Mouse (Mus musculus) forebrain, embryonic 16.5 days (tissue): ENCODE results near the gene Tgfb2. TPM values are rescaled to one million over a fixed set of nuclear protein-coding genes. Genes with fewer than 3 reads are reported as not detected.

ENCODE experiments used
- ATAC-seq: fragments of 200-750 bp; cut with Nextera tagmentation; 2 replicates; pipeline ENCODE4 v1.8.0; 2017; ENCODE audit warnings: mild to moderate bottlenecking, moderate library complexity
- H3K27ac ChIP-seq: fragments of 300-500 bp; sonication (generic); 2 replicates; pipeline ENCODE4 v1.5.1; 2014; ENCODE audit warnings: low read length, control low read depth
- H3K27me3 ChIP-seq: fragments of 300-500 bp; sonication (generic); replicated peaks from 2 replicates; pipeline ENCODE4 v1.6.1; 2014; ENCODE audit warnings: low read length; ENCODE audit not compliant: control insufficient read depth, insufficient read depth
- H3K36me3 ChIP-seq: fragments of 300-500 bp; sonication (generic); 2 replicates; pipeline ENCODE4 v1.6.1; 2014; ENCODE audit not compliant: control insufficient read depth, insufficient read depth
- H3K4me1 ChIP-seq: fragments of 300-500 bp; sonication (generic); replicated peaks from 2 replicates; pipeline ENCODE4 v1.6.1; 2014; ENCODE audit warnings: low read length; ENCODE audit not compliant: control insufficient read depth, insufficient read depth
- H3K4me2 ChIP-seq: fragments of 300-500 bp; sonication (generic); 2 replicates; pipeline ENCODE4 v1.6.1; 2014; ENCODE audit warnings: mild to moderate bottlenecking, low read length, control low read depth
- H3K4me3 ChIP-seq: fragments of 300-500 bp; sonication (generic); replicated peaks from 2 replicates; pipeline ENCODE4 v1.5.1; 2014; ENCODE audit warnings: mild to moderate bottlenecking, low read length, control low read depth
- H3K9ac ChIP-seq: fragments of 300-500 bp; sonication (generic); replicated peaks from 2 replicates; pipeline ENCODE4 v1.6.1; 2014; ENCODE audit warnings: low read depth, low read length, control low read depth
- H3K9me3 ChIP-seq: fragments of 300-500 bp; sonication (generic); 2 replicates; pipeline ENCODE4 v1.6.1; 2016; ENCODE audit warnings: low read length; ENCODE audit not compliant: control insufficient read depth
- WGBS: fragments of 180-500 bp; shearing (Covaris S2); extraction: QIAGEN DNeasy Blood & Tissue Kit; methylation state at CpG from one replicate; pipeline ENCODE4 v1.1.7; 2014; 5-methylcytosine and 5-hydroxymethylcytosine counted together
- polyA plus RNA-seq: library from polyadenylated mRNA; unstranded; fragments of >200 nt; fragmentation: Nextera tagmentation; extraction: Ambion mirVana; gene quantifications from 2 replicates; pipeline ENCODE4 v1.2.1, GENCODE M21; 2015

Tgfb2 gene
- polyA plus RNA-seq, 1 experiment from 2014 or later, result 21.4 TPM

DNA sequence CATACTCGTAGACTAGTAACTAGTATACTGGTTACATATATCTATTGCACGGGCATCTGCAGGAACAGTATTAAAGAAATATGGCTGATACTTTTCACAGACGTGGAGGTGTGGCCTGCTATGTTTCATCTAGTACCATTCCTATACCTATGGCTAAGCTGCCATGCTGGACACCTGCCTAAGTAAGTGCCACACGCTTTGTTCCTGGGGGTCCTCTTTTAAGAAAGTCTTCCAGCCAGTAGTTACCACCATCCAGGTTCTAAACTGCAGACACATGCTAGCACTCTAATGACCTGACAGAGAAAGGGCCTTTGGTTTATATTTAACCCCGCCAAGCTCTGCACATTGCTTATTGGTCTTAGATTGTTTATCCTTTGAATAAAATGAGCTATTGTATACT, 95.3 kb downstream of the Tgfb2 start:
- Histone ChIP-seq H3K36me3 (no peaks in the 10 kb centered on the region), H3K9me3 (no peaks in the 10 kb centered on the region), H3K9ac (no peak overlapping the region), H3K4me3 (no peak overlapping the region), H3K27ac (no peak overlapping the region), H3K27me3 (no peaks in the 10 kb centered on the region), H3K4me1 (peaks cover 9% of the 10 kb centered on the region), H3K4me2 (no peak overlapping the region)
- 90% methylated on average over 5 of the region's 5 CpGs for WGBS
- no peak for ATAC-seq

GRCm38 (mm10) chr1:186609793-186610233, 96.0 kb downstream of the Tgfb2 start:
- Histone ChIP-seq H3K9ac (0 out of 2 replicates have a peak overlapping the region, but pooled peaks have one; percentile 22), H3K27ac (peak overlapping the region; percentile 39; the same call in 1 of the 2 replicates), H3K4me3 (no peak overlapping the region), H3K4me1 (peaks cover 9% of the 10 kb centered on the region), H3K9me3 (no peaks in the 10 kb centered on the region), H3K4me2 (peak overlapping the region; percentile 35), H3K27me3 (no peaks in the 10 kb centered on the region), H3K36me3 (no peaks in the 10 kb centered on the region)
- WGBS, result 2% methylated on average over 9 of the region's 10 CpGs
- peak; percentile 80 for ATAC-seq

DNA sequence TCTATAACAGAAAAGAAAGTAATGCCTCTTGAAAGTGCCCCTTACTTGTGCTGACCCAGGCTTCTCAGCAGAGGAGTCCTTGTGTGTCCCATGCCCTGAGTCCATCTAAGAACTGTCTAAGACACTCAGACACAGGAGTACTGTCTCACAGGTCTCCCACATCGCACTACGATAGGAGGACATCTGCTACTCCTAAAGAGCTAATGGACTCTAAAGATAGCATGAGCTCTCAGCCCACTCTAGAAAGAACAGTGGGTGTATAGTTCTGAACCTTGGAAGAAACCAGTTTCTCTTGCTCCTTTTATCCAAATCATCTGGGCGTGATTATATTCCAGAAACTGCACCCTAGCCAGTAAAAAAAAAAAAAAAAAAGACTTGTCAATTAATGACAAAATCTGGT, 97.7 kb downstream of the Tgfb2 start:
- Histone ChIP-seq H3K4me1 (peaks cover 9% of the 10 kb centered on the region), H3K9me3 (no peaks in the 10 kb centered on the region), H3K4me2 (no peak overlapping the region), H3K27ac (no peak overlapping the region), H3K27me3 (no peaks in the 10 kb centered on the region), H3K9ac (no peak overlapping the region), H3K4me3 (no peak overlapping the region), H3K36me3 (no peaks in the 10 kb centered on the region)
- 92% methylated on average over 3 of the region's 3 CpGs for WGBS
- ATAC-seq, result no peak

DNA sequence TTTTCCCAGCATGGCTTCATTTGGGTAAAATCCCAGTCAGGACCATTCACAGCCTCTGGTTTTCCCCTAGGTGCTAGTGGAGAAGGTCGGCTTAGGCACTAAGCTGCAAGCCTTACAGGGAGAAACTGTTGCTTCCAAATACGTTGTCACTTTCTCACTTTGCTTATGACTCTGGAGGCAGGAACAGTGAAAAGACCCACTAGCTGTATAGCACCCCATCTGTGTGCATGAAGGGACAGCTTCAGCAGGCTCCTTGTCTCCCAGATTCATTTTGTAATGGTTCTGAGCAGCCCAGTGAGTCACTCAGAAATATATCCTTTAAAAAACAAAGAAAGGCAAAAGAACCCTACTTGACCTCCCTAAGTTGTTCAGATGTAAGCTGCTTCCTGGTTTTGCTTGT, 100.2 kb downstream of the Tgfb2 start:
- 50% methylated on average over 2 of the region's 2 CpGs for WGBS
- no peak for ATAC-seq
- Histone ChIP-seq H3K9ac (no peak overlapping the region), H3K36me3 (no peaks in the 10 kb centered on the region), H3K4me1 (peaks cover 12% of the 10 kb centered on the region), H3K9me3 (no peaks in the 10 kb centered on the region), H3K4me3 (no peak overlapping the region), H3K27me3 (no peaks in the 10 kb centered on the region), H3K27ac (no peak overlapping the region), H3K4me2 (no peak overlapping the region)

DNA sequence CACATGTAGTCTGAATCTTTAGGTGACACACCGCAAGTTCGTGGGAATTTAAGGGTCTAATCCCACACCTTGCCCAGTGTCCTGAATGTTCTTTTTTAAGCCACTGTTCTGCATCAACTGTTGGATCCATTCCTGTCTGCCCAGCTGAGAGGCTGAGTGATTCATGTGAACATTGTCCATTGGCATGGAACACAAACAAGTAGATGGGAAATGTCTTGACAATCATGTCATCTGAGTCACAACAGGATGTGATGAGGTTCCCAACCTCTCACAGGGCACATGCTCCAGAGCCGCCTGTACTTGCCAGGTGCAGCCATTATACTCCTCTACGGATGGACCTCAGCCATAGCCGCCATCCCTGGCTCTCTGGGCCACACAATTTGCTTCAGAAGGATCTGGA, 101.7 kb downstream of the Tgfb2 start:
- no peak overlapping the region for H3K27ac ChIP-seq
- H3K4me2 ChIP-seq, result no peak overlapping the region
- H3K4me3 ChIP-seq, result no peak overlapping the region
- no peaks in the 10 kb centered on the region for H3K36me3 ChIP-seq
- no peaks in the 10 kb centered on the region for H3K27me3 ChIP-seq
- H3K9ac ChIP-seq, result no peak overlapping the region
- H3K4me1 ChIP-seq, result 0 out of 2 replicates have a peak, but pooled peaks cover 2% of the 10 kb centered on the region
- 93% methylated on average over 5 of the region's 5 CpGs for WGBS
- H3K9me3 ChIP-seq, result no peaks in the 10 kb centered on the region
- no peak for ATAC-seq

DNA sequence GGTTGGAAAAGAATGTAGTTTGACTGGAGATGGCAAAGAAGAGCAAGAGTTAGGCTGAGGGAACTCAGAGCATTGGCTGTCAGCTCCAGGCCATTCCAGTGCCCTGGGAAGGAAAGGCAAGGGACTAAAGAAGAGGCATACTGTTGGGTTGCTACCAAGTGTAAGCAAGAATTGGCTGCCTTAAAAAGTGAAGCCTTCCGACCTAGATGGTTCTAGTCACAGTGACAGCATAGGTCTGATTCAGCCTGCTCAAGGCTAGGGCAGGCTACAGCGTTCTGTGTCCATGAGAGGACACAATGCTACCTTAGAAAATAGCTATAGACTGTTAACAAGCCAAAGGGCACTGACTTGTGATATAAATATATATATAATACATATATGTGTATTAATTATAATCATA, 117.6 kb downstream of the Tgfb2 start:
- Histone ChIP-seq H3K27me3 (no peaks in the 10 kb centered on the region), H3K9me3 (no peaks in the 10 kb centered on the region), H3K4me1 (no peaks in the 10 kb centered on the region), H3K9ac (no peak overlapping the region), H3K27ac (no peak overlapping the region), H3K4me3 (no peak overlapping the region), H3K36me3 (no peaks in the 10 kb centered on the region), H3K4me2 (no peak overlapping the region)
- no peak for ATAC-seq
- WGBS, result 88% methylated on average over 2 of the region's 2 CpGs

DNA sequence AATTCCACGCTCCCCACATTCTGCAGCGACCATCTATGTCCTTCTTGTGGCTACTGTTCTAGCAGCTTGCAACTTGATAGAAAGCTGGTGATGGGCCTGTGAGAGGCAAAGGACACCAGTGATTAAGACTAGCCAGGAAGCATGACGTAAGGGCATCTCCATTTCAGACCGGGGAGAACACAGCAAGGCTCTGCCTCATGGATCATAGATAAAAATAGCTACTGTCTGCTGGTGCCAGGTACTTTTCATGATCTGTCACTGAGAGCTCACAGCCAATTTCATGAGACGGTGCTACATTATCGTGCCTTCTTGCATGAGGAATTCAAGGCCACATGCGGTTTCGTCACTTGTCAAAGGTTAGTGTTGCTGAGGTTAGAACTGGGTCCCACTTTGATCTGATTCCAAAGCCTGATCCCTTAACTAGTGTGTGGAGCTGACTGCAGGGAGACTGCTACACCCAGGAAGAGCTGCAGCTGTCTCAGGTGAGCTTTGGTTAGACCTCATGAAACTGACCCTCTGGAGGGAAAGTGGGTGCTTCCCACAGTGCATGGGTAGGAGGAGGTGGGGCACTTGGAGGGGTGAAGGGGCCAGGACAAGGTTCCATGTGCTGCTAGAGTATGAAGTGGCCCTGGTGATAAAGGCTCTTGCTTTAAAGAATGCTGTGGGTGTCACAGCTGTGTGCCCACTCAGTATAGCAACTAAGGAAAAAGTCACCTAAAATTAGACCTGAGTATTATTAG, 118.6 kb downstream of the Tgfb2 start:
- Histone ChIP-seq H3K4me3 (no peak overlapping the region), H3K36me3 (no peaks in the 10 kb centered on the region), H3K27ac (no peak overlapping the region), H3K4me1 (no peaks in the 10 kb centered on the region), H3K4me2 (no peak overlapping the region), H3K9me3 (no peaks in the 10 kb centered on the region), H3K9ac (no peak overlapping the region), H3K27me3 (no peaks in the 10 kb centered on the region)
- 81% methylated on average over 8 of the region's 8 CpGs for WGBS
- no peak for ATAC-seq

DNA sequence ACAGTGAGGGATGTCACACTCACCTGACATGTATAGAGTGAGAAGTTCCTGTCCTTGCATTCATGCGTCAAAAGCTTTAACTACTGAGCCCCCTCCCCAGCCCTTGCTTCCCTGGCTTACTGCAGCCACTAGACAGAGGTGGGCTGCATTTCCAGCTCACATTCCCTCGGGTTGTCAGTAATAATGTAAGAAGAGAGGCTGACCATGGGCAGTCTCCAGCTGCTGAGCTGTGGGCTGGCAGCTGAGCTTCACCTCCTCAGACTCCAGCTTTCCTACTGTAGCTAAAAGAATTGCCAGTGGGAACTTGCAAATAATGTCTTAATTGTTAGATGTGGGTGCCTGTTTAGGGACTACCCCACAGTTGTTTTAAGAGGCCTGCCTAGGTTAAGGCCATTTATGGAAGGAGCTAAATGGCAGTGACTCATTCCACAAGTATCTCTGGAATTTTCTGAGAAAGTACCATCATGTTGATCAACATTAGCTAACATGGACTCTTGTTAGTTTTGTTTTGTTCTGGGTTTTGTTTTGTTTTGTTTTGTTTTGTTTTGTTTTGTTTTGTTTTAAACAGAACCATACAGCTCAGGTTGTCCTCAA, 120.1 kb downstream of the Tgfb2 start:
- 71% methylated on average over 2 of the region's 2 CpGs for WGBS
- Histone ChIP-seq H3K36me3 (no peaks in the 10 kb centered on the region), H3K9me3 (no peaks in the 10 kb centered on the region), H3K4me1 (no peaks in the 10 kb centered on the region), H3K4me2 (no peak overlapping the region), H3K27me3 (no peaks in the 10 kb centered on the region), H3K4me3 (no peak overlapping the region), H3K9ac (no peak overlapping the region), H3K27ac (no peak overlapping the region)
- no peak for ATAC-seq

DNA sequence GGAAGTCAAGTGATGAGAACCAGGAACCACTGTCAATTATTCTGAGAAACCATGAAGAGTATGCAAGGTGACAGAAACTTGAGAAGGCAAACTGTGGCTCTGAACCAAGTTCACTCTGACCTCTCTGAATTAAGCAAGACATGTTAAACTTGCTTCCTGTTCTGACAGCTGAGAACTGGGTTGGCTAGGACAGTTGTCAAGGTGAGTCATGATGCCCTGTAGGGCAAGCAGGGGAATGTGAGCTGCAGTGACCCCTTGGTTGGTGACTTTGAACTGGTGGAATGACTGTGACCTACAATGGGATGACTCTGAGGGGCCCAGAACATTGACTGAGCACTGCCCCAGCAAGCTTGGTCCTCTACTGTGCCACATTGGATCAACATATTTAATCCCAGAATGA, 121.9 kb downstream of the Tgfb2 start:
- no peaks in the 10 kb centered on the region for H3K36me3 ChIP-seq
- no peak overlapping the region for H3K27ac ChIP-seq
- H3K4me2 ChIP-seq, result no peak overlapping the region
- no peaks in the 10 kb centered on the region for H3K4me1 ChIP-seq
- no peak for ATAC-seq
- H3K4me3 ChIP-seq, result no peak overlapping the region
- no peaks in the 10 kb centered on the region for H3K9me3 ChIP-seq
- no peaks in the 10 kb centered on the region for H3K27me3 ChIP-seq
- H3K9ac ChIP-seq, result no peak overlapping the region
